Mouse (Mus musculus) layer of hippocampus, postnatal 25 days (tissue): ENCODE measurements around the gene Snn. TPM values are rescaled to one million over a fixed set of nuclear protein-coding genes. Genes with fewer than 3 reads are reported as not detected.

Experiments used
- DNase-seq, 2 experiments: peaks; one replicate each; pipeline ENCODE4 v3.0.0; 2022; ENCODE audit warnings: mixed read lengths in 2 of 2, low spot score in 1 of 2; ENCODE audit errors: extremely low spot score in 1 of 2
- total RNA-seq, 2 experiments: library from RNA; stranded (reverse); gene quantifications; 2 replicates each; pipeline ENCODE4 v1.2.3; 2021

The Snn gene
- total RNA-seq, 2 experiments from 2014 or later = 166 to 177 TPM

- no peak for DNase-seq
Observed at GRCm38 (mm10) chr16:11043239-11043638, 17.5 kb upstream of the Snn start.

GRCm38 (mm10) chr16:11046437-11046836 lies 14.3 kb upstream of the Snn start:
- DNase-seq = no peak

GRCm38 (mm10) chr16:11047130-11047529 lies 13.6 kb upstream of the Snn start:
- no peak for DNase-seq

GRCm38 (mm10) chr16:11050226-11050625 lies 10.5 kb upstream of the Snn start:
- no peak for DNase-seq

GRCm38 (mm10) chr16:11051134-11051533 lies 9.6 kb upstream of the Snn start:
- DNase-seq = no peak

GRCm38 (mm10) chr16:11054409-11054808 lies 6.3 kb upstream of the Snn start:
- DNase-seq = no peak

- DNase-seq = no peak
Observed at GRCm38 (mm10) chr16:11054871-11055270, 5.9 kb upstream of the Snn start.

- no peak for DNase-seq
Observed at GRCm38 (mm10) chr16:11055916-11056315, 4.8 kb upstream of the Snn start.

GRCm38 (mm10) chr16:11062794-11063721 lies 2.3 kb downstream of the Snn start:
- DNase-seq = peak in 1 of 2 experiments; percentile 45

GRCm38 (mm10) chr16:11064341-11064740 lies 3.6 kb downstream of the Snn start:
- no peak for DNase-seq

- no peak for DNase-seq
Observed at GRCm38 (mm10) chr16:11064742-11065141, 4.0 kb downstream of the Snn start.

GRCm38 (mm10) chr16:11065431-11065830 lies 4.7 kb downstream of the Snn start:
- DNase-seq = no peak

GRCm38 (mm10) chr16:11066029-11066832 lies 5.5 kb downstream of the Snn start, which contains the start of gene Litaf:
Gene Litaf, minus strand, starts transcription at chr16:11066157.
- peak; percentile 89 to 95 for DNase-seq

GRCm38 (mm10) chr16:11066833-11067191 lies 6.1 kb downstream of the Snn start:
- DNase-seq = peak in 1 of 2 experiments; percentile 53

- DNase-seq = no peak
Observed at GRCm38 (mm10) chr16:11068666-11069065, 7.9 kb downstream of the Snn start.

- no peak for DNase-seq
Observed at GRCm38 (mm10) chr16:11069271-11069670, 8.5 kb downstream of the Snn start.

- DNase-seq = no peak
Observed at GRCm38 (mm10) chr16:11069710-11070420, 9.1 kb downstream of the Snn start.

- no peak for DNase-seq
Observed at GRCm38 (mm10) chr16:11071176-11071575, 10.4 kb downstream of the Snn start.

- DNase-seq = no peak
Observed at GRCm38 (mm10) chr16:11071887-11072286, 11.1 kb downstream of the Snn start.

GRCm38 (mm10) chr16:11072454-11072853 lies 11.7 kb downstream of the Snn start:
- no peak for DNase-seq

- no peak for DNase-seq
Observed at GRCm38 (mm10) chr16:11073060-11073459, 12.3 kb downstream of the Snn start.
